Mouse (Mus musculus): Measurements from ENCODE around the gene Krtcap2.
A peak's percentile ranks its signal among the peaks of the same experiment; 100 is the strongest.

Gene Krtcap2

DNA sequence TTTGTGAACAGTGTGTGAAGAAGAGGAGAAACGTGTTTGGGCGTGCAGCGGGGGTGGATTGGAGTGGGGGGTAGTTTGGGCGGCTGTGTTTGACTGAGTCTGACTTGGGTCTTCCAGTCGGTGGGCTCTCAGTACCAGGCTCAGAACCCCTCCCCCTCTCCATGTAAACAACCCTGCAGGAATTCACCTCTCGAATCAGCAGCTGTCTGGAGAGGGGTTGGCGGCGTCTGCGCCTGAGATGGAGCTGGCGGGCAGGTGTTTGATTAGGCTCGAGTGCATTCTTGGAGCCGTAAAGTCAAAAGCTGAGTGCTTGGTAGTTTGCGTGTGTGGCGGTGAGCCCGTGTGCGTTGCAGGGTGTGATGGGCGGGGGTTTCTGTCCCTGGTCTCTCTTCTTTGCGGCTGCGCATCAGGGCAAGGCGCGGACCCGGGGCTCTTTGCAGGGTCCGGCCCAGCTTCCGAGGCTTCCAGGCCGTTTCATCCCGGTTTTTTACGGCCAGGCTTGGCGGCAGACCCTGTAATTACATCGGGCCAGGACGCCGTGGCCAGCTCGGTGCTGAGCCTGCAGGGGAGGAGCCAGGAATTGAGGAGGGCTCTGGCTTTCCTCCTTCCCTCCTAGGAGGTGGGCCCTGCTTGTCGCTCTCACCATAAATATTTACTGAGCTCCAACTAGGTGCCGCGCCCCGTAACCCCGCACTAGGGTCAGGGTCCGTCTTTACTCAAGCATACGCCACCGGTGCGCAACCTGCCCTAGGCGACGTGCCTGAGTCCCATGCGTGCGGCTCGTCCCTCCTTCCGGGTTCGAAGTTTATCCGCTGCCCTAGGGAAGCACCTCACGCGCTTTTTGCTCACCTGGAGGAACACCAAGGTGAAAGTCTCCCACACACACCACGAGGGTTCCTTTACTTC, 35.1 kb downstream of the Krtcap2 start, which contains the start of gene Efna1:
Gene Efna1 (minus strand): TSS at position 537 of the 906 bp plus-strand sequence.
- 0 out of 2 replicates have a peak, but pooled peaks have one; percentile 9 for ATAC-seq (ENCODE audit: low TSS enrichment)

DNA sequence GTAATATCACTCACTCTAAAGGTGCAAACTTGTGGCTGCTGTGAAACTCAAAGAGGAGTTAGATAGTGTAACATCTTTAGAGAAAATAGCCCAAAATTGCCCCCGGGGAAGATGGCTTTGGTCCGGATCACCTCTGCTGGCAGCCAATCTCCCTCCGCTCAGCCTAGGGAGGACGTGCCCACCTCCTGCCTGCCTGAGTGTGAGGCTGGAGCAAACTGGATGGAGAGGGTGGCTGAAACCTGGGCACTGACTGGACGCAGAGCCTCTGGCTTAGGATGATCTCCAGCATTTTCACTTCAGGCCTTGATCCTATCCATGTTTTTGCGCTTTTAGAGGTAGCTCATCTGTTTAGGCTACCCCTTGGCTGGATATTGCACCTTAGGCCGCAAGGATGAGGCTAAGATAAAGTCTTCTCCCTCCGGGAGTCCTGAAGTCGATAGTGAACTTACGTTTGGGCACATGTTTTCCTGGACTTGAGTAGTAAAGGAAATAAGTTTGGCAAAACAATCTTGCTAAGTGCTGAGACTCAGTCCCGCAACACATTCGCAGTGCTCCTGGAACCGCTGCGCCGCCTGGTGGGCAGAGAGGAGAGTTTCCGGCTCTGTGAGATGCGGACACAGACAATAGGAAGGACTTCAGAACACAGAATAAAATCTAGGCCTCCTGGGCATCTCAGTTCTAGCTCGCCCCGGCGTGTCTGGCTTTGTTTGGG, 36.0 kb downstream of the Krtcap2 start:
- peak; percentile 55 for ATAC-seq (ENCODE audit: low TSS enrichment)

DNA sequence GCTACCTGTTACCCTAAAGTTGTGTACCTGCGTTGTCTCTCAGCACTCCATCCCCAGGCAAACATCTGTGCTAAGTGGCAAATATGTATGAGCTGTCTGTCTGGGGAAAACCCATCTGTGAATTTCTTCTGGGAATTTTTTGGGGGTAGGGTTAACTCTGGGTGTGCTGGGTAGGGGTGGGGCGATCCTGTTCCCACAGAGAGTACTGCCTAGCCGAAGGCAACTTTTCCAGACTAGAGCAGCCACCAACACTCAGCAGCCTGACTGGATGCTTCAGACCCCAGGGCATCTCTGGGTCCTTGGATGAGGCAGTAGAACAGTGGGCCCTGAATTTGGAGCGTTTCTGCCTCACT, 36.5 kb downstream of the Krtcap2 start:
- no peak for ATAC-seq (ENCODE audit: low TSS enrichment)

DNA sequence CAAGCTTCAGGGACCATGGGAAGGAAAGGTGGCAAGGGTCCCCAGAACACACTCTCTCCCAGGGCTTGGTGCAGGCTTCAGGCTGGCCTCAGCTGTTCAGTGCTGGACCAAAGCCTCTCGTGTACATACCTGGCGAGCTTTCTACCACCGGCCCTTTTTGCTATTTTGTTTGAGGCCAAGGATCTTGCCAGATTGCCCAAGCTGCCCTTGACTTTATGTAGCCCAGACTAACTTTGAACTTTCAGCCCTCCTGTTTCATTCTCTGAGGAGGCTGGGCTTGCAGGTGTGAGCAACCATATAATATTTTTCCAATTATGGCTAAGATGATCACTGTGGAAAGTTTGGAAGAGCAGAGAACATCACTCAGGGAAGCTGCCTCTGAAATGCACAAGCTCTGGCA, 38.5 kb downstream of the Krtcap2 start:
- no peak for ATAC-seq (ENCODE audit: low TSS enrichment)

DNA sequence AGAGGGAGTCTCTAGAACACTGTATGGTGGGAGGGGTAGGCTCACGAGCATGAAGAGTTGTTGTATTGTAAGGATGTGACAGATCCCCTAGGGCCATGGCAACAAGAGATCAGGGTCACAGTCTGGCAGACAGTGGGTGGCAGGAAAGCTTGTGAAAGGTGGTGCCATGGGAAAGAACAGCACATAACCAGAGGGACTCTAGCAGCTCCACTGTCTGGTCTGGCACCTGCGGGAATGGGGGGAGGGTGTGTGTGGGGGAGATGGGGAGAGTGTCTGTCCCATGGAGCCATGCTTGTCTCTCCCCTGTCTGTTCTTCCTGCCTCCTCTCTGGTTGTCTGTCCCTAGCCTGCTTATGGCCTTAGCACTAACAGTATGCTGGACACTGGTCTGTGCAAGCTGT, 39.8 kb downstream of the Krtcap2 start:
- no peak for ATAC-seq (ENCODE audit: low TSS enrichment)

DNA sequence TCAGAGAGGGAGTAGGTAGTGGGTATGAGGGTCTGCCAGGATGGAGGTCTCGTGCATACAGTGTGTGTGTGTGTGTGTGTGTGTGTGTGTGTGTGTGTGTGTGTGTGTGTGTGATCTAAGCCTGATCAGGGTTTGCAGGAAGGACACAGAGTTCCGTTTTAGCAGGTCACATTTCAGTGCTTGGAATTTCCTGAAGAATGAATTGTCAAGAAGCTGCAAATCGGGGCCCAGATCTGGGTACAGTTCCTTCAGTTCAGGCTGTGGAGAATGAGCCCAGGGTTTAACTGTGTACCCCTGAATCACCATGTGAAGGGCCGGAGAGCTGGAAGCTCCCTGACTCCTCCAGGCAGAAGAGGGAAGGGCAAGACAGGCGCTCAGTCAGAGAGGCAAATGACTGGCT, 41.5 kb downstream of the Krtcap2 start:
- ATAC-seq (ENCODE audit: low TSS enrichment): no peak

DNA sequence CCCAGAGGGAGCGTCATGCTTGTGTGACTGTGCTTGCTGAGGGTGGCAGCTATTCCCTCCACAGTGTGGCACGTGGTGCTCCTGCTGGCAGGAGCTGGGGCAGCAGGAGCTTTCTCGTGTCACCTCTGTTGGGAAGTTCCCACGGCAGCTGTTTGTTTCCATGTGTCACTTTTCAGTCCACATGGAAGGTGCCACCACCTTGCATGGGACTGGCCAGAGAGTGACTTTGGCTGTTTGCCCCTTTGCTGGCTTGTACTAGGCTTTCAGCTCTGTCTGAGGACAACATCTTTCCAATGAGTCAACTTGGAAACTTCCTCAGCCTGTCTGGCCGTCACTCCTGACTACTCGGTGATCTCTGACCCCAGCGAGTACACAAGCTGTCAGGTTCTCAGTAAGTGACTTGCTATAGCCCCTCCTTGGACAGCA, 42.8 kb downstream of the Krtcap2 start:
- peak; percentile 62; the same call in 1 of the 2 replicates for ATAC-seq (ENCODE audit: low TSS enrichment)

DNA sequence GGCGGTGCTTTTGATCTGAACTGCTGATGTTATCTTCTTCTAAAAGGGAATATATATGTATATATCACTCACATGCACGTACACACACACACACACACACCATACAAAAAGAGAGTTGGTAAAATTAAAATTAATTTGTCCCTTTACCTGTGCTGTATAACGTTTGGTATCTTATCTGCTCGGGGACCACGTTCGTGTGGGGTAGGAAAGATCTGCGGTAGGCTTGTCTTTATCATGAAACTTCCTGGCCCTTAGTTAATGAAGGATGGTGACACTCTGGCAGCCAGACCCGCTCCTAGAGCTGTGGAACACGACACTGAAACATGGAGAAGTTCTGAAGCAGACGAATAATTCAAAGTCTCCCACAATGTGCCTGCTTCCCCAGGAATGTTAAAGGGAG, 46.1 kb downstream of the Krtcap2 start:
- ATAC-seq (ENCODE audit: low TSS enrichment): no peak

DNA sequence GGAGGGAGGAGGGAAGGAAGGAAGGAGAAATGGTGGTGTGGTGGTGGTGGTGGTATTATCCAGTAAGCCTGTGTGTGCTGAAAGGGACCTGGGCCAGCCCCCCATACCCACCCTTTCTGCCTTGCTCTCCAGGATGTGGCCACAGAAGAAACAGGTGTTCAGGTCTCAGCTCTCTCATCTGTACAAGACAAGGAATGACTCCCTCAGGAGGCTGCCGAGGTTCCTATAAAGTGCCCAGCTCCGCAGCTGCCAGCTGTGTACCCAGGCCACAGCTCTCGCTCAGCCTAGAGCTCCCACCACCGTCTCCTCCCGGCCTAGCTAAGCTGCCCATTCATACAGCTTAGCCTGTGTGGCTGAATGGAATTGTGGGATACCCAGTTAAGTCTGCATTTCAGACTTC, 46.5 kb downstream of the Krtcap2 start:
- ATAC-seq (ENCODE audit: low TSS enrichment): no peak

DNA sequence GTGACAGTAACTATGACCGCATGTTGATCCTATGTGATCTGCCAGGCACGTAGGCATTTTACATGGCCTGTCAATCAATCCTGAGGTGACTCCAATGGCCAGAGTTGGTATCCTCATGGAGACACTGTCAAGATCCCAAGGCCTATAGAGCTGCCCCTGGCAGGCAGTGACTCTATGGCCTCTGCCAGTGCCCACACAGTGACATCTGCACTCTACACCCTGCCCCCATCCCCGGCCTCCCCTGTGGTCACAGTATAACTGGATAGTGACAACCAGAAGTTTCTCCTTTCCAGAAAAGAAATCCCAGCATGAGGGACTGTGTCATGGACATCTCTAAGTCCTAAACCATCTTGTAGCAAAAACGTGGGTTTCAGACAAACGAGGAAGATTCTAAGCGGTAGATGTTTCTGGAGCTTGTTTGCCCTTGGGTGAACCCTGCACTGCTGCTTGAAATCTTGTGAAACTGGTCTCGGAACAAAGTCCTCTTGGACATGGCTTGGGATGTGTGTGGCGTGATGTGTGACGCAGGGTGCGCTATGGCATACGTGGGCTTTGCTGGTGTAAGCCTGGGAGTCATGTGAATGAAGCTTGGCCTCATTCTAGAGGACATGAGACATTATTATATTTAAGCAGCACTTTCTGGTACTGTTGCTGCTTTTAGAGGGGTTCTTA, 47.6 kb downstream of the Krtcap2 start:
- ATAC-seq (ENCODE audit: low TSS enrichment): no peak

DNA sequence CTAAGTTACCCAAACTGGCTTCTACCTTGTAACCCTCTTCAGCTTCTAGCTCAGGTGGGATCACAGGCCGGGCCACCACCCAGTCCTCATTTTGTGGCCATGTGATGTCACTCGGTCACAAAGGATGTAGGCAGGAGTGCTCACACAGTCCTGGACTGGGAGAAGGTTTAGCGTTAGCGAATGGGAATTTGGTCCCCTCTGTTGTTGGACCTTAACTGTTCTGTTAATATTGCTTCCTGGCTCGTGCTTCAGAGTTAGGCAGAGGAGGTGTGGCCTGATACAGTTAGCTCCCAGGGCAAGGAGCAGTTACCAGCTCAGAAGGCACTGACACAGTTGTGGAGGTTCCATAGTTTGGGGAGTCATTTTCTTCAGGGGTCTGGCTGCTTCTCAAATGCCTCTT, 48.4 kb downstream of the Krtcap2 start:
- no peak for ATAC-seq (ENCODE audit: low TSS enrichment)

DNA sequence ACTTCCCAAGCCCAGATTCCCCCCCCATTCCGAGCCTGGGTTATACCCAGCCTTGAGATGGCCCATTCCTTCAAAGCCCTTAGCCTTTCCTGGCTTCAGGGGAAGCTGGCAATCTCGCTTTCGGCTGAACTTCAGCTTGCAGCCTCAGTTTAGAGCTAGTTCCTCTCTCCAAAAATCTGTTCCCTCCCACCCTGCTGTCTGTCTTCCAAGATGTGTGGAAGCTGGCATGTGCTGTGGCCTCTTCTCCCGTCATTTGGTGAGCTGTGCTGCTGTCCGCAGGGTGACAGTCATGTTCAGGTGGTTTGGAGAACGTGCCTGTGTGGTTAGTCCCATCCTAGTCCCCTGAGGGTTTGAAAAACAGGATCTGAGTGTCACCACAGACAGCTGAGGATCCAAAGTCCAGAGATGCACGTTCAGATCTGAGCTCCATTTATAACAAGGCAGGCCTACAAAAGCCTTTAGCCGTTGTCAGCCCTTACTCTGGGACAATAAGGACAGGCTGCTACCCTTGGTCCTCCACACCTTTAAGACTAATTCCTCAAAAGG, 50.0 kb downstream of the Krtcap2 start:
- ATAC-seq (ENCODE audit: low TSS enrichment): 0 out of 2 replicates have a peak, but pooled peaks have one; percentile 12

DNA sequence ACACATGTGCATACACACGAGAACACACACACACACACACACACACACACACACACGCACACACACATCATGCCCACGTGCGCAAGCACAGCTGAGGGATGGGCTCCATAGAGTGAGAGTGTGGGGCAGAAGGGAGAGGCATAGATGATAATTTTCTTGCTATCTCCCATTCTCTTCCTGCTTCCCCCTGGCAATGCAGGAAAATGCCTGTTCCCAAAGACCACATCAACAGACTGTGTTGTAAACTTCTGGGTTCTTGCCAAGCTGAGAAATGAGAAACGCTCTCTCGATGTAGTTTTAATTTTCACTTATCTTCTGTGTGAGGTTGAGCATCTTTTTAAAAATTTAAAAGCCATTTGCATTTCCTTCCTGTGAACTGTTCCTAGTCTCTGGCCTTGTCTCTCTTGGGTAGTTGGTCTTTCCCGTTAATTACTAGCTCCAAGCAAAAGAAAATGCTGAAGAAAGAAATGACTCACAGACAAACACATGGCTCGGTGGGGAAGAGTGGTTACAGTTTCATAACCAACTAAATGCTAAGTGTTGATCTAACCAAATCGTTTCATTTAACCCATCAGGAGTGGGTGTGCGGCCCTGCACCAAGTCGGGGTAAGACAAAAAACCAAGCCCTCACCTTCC, 51.1 kb downstream of the Krtcap2 start:
- peak; percentile 66; the same call in 1 of the 2 replicates for ATAC-seq (ENCODE audit: low TSS enrichment)

DNA sequence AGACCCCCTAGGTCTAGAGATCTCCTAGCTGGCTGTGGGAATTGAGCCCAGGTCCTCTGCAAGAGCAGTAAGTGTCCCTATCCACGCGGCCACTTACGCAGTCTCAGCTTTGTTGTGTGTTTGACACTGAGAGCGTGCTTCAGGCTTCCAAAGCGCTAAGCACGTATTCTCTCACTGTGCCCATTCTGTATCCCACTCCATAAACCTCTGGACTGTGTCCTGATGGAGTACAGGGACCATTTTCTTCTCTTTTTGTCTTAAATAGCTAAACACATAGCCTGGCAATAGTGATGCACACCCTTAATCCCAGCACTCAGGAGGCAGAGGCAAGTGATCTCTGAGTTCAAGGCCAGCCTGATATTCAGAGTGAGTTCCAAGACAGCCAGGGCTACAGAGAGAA, 53.1 kb downstream of the Krtcap2 start:
- no peak for ATAC-seq (ENCODE audit: low TSS enrichment)

DNA sequence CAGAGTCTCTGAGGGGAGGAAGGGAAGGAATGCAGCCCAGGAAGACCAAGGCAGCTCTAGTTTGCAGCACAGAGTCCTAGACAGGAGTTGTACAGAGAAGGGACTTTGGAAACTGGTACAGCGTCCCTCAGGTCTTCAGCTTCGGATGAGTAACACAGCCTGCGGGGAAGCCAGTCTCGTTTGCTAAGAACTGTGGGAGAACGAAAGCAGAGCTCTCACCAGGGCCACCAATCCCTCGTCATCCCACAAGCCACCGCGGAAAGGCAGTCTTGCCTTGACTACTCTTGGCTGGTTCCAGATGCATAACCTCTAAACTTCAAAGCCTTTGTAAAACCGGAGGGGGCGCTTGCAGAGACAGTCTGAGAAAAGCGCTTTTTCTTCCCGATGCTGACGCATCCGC, 53.7 kb downstream of the Krtcap2 start:
- ATAC-seq (ENCODE audit: low TSS enrichment): peak; percentile 72
